Mouse (Mus musculus): Measurements from ENCODE around the gene Fryl. TPM values are rescaled to one million over a fixed set of nuclear protein-coding genes. Genes with fewer than 3 reads are reported as not detected.

Gene Fryl
- polyA plus RNA-seq, 1 experiment, result 72.3 TPM

DNA sequence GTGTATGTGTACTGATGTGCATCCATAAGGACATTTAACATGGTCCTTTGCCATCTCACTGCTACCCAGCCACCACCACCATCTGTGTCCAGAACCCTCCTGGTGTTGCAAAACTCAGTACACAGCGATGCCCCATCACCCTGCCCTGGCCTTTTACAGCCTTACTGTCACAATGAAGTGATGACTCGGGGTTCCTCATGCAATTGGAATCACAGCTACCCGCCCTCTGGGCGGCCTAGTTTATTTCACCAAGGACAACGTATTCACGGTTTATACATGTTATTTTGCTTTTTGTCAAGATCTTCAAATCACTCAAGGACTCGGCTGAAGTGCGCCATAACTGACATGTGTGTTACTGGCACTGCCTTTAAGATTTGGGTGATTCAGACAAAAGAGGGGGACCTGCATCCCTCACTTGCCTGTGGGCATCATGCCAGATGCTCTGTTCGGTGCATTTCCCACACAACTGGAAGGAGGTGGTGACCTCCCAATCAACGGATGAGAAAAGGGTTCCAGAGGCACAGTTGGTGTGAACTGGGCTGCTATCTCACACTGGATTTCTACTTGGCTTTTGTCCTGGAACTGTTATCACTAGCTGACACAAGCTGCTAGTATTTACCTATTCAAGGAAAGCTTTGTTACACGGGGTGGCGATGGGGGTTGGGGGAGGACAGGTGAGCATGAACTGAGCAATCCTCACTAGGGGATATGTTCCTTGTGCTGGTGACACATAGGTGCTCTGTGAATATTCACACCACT lies 27.9 kb downstream of the Fryl start:
- Histone ChIP-seq H3K4me3 (ENCODE audit: extremely low read depth, insufficient read depth, insufficient read length) (no peak overlapping the region), H3K27ac (ENCODE audit: insufficient read depth, low read length) (no peak overlapping the region), H3K27me3 (ENCODE audit: control insufficient read depth, insufficient read depth, low read length) (no peaks in the 10 kb centered on the region), H3K36me3 (ENCODE audit: control insufficient read depth, insufficient read depth, low read length) (no peaks in the 10 kb centered on the region), H3K4me1 (ENCODE audit: control insufficient read depth, insufficient read depth, insufficient read length) (no peaks in the 10 kb centered on the region)
- no peak for TF ChIP-seq CTCF (IDR thresholded peaks at IDR 0.05; ENCODE audit: extremely low read depth, insufficient read depth, insufficient read length, insufficient replicate concordance)
- no peak for TF ChIP-seq POLR2A (IDR thresholded peaks at IDR 0.05; ENCODE audit: low read depth, low read length)
- no peak for DNase-seq (ENCODE audit: low read depth in 1 of 2, low spot score in 2 of 2)
- WGBS, result 81% methylated on average over 12 of the region's 12 CpGs

DNA sequence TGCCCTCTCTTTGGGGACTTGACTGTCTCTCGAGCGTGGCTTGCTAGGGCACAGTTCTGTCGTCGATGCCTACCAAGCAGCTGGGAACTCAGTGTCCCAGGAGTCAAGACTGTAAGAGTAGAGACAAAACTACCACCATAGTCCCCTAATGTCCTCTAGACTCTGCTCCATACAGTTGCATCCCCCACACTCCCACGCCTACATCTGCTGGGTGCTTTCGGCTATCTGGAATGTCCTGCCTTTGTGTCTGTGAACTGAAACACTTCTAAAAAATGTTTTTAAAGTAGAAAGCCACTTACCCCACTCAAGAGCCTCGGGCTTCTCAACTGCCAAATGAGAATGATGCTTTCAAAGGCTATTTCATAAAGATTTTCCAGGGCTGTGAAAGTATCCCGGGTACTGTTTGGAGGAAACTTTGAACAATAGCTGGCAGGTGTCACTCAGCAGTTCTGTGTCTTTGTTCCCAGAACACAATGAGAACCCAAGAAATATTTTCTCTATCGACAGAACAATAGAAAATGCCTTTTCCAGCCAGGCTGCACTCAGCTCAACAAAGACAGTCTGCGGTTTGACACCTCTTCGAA lies 28.8 kb downstream of the Fryl start:
- Histone ChIP-seq H3K4me3 (ENCODE audit: extremely low read depth, insufficient read depth, insufficient read length) (no peak overlapping the region), H3K4me1 (ENCODE audit: control insufficient read depth, insufficient read depth, insufficient read length) (peaks cover 4% of the 10 kb centered on the region; the same call in 1 of the 2 replicates), H3K36me3 (ENCODE audit: control insufficient read depth, insufficient read depth, low read length) (no peaks in the 10 kb centered on the region), H3K27ac (ENCODE audit: insufficient read depth, low read length) (no peak overlapping the region), H3K27me3 (ENCODE audit: control insufficient read depth, insufficient read depth, low read length) (no peaks in the 10 kb centered on the region)
- TF ChIP-seq CTCF (IDR thresholded peaks at IDR 0.05; ENCODE audit: extremely low read depth, insufficient read depth, insufficient read length, insufficient replicate concordance), result no peak
- TF ChIP-seq POLR2A (IDR thresholded peaks at IDR 0.05; ENCODE audit: low read depth, low read length), result no peak
- DNase-seq (ENCODE audit: low read depth in 1 of 2, low spot score in 2 of 2), result no peak
- WGBS, result 66% methylated on average over 11 of the region's 11 CpGs

DNA sequence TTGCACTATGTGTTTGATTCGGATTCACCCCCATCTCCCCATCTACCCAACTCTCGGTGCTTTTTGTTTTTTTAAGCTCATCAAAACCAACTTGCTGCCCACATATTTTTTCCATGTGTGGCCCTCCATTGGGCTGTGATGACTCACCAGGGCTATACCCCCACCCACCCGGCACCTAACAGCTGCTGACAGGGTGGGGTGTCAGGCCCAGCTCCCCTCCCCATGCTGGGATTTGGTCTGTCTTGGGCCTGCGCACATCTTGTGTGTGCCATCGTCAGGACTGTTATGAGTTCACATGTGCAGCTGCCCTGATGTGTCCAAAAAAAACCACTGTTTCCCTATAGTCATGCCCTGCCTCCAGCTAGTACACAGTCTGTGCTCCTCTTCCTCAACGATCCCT lies 33.4 kb downstream of the Fryl start:
- no peaks in the 10 kb centered on the region for H3K27me3 ChIP-seq (ENCODE audit: control insufficient read depth, insufficient read depth, low read length)
- no peak overlapping the region for H3K4me3 ChIP-seq (ENCODE audit: extremely low read depth, insufficient read depth, insufficient read length)
- H3K4me1 ChIP-seq (ENCODE audit: control insufficient read depth, insufficient read depth, insufficient read length), result peaks cover 4% of the 10 kb centered on the region; the same call in 1 of the 2 replicates
- DNase-seq (ENCODE audit: low read depth in 1 of 2, low spot score in 2 of 2), result no peak
- no peaks in the 10 kb centered on the region; the same call in 1 of the 2 replicates for H3K36me3 ChIP-seq (ENCODE audit: control insufficient read depth, insufficient read depth, low read length)
- WGBS, result 75% methylated on average over 6 of the region's 6 CpGs
- no peak overlapping the region for H3K27ac ChIP-seq (ENCODE audit: insufficient read depth, low read length)
- TF ChIP-seq POLR2A (IDR thresholded peaks at IDR 0.05; ENCODE audit: low read depth, low read length), result no peak
- no peak for TF ChIP-seq CTCF (IDR thresholded peaks at IDR 0.05; ENCODE audit: extremely low read depth, insufficient read depth, insufficient read length, insufficient replicate concordance)

DNA sequence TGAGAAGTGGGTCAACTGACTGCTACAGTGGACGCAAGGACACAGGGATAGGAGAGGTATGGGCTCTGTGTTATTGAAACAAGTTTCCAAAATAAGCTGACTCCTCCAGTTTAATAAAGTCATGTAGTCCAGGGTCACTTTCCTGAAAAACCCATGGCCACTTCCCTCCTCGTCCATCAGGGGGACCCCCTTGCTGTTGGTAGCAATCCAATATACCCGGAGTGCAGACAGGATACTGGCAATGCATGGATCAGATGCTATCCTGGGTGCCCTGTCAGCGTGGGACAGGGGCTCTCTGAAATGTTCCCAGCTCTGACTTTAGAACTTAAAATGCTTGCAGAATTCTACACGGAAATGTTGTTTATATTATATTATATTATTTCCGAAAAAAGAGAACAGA lies 34.0 kb downstream of the Fryl start:
- 81% methylated on average over 6 of the region's 6 CpGs for WGBS
- Histone ChIP-seq H3K27me3 (ENCODE audit: control insufficient read depth, insufficient read depth, low read length) (no peaks in the 10 kb centered on the region), H3K4me3 (ENCODE audit: extremely low read depth, insufficient read depth, insufficient read length) (no peak overlapping the region), H3K36me3 (ENCODE audit: control insufficient read depth, insufficient read depth, low read length) (peaks cover 3% of the 10 kb centered on the region), H3K27ac (ENCODE audit: insufficient read depth, low read length) (no peak overlapping the region), H3K4me1 (ENCODE audit: control insufficient read depth, insufficient read depth, insufficient read length) (peaks cover 4% of the 10 kb centered on the region; the same call in 1 of the 2 replicates)
- no peak for TF ChIP-seq POLR2A (IDR thresholded peaks at IDR 0.05; ENCODE audit: low read depth, low read length)
- no peak for TF ChIP-seq CTCF (IDR thresholded peaks at IDR 0.05; ENCODE audit: extremely low read depth, insufficient read depth, insufficient read length, insufficient replicate concordance)
- DNase-seq (ENCODE audit: low read depth in 1 of 2, low spot score in 2 of 2), result no peak

DNA sequence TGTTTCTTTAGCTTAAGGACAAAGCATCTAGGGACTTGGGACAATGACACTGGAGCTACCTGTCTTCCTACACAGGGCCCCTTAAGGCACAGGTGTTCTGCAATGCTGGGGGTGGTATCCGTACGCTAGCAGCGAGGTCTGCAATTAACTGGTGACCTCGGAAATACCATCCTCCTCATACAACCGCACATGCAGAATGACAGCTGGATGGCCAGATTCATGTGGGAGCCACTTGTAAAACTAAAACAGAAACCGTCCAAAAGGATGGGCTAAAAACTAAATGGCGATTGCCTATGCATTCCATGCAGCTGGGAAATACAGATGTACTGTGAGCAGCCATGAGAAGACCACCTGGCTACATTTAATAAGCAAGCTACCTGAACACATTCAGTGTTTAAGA lies 34.6 kb downstream of the Fryl start:
- no peak for DNase-seq (ENCODE audit: low read depth in 1 of 2, low spot score in 2 of 2)
- no peaks in the 10 kb centered on the region for H3K27me3 ChIP-seq (ENCODE audit: control insufficient read depth, insufficient read depth, low read length)
- H3K4me3 ChIP-seq (ENCODE audit: extremely low read depth, insufficient read depth, insufficient read length), result no peak overlapping the region
- H3K36me3 ChIP-seq (ENCODE audit: control insufficient read depth, insufficient read depth, low read length), result peaks cover 3% of the 10 kb centered on the region
- WGBS, result 93% methylated on average over 7 of the region's 7 CpGs
- TF ChIP-seq CTCF (IDR thresholded peaks at IDR 0.05; ENCODE audit: extremely low read depth, insufficient read depth, insufficient read length, insufficient replicate concordance), result no peak
- TF ChIP-seq POLR2A (IDR thresholded peaks at IDR 0.05; ENCODE audit: low read depth, low read length), result no peak
- H3K4me1 ChIP-seq (ENCODE audit: control insufficient read depth, insufficient read depth, insufficient read length), result peaks cover 4% of the 10 kb centered on the region; the same call in 1 of the 2 replicates
- H3K27ac ChIP-seq (ENCODE audit: insufficient read depth, low read length), result no peak overlapping the region

DNA sequence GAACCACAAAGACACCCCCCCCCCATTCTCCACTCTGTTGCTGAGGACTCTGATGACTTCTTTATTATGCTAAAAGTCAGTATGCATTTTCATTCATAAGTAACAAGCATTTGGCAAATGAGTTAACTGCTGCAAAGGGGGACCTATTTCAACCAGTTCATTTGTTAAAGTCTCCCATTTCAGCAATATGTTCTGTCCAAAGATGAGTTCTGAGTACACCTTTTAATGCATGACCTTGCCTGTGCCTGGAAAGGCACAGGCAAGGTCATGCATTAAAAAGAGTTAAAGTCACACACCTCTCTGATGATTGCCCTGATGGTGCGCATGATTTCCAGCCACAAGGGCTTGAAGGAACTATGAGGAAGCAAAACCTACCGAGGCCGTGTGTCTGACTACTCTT lies 36.7 kb downstream of the Fryl start:
- H3K4me1 ChIP-seq (ENCODE audit: control insufficient read depth, insufficient read depth, insufficient read length), result peaks cover 4% of the 10 kb centered on the region; the same call in 1 of the 2 replicates
- WGBS, result 43% methylated on average over 3 of the region's 3 CpGs
- H3K4me3 ChIP-seq (ENCODE audit: extremely low read depth, insufficient read depth, insufficient read length), result no peak overlapping the region
- H3K36me3 ChIP-seq (ENCODE audit: control insufficient read depth, insufficient read depth, low read length), result peaks cover 5% of the 10 kb centered on the region
- H3K27me3 ChIP-seq (ENCODE audit: control insufficient read depth, insufficient read depth, low read length), result no peaks in the 10 kb centered on the region
- TF ChIP-seq POLR2A (IDR thresholded peaks at IDR 0.05; ENCODE audit: low read depth, low read length), result no peak
- no peak overlapping the region for H3K27ac ChIP-seq (ENCODE audit: insufficient read depth, low read length)
- no peak for DNase-seq (ENCODE audit: low read depth in 1 of 2, low spot score in 2 of 2)

DNA sequence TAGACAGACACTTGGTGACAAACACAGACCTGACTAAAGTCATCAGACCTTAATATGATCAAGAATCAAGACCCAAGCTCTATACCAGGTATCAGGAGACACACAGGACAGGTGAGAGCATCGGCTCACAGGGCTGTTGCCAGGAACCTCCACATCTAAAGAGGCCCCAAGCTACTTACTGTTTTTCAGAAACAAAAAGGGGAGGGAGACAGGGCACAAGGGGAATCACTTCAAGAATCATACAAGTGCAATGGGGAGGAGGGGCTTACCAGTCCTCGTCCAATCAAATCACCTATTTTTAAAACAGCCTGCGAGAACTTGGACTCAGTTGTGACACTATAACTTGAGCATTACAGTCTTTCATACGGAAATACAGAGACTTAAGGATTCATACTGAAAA lies 38.4 kb downstream of the Fryl start:
- TF ChIP-seq POLR2A (IDR thresholded peaks at IDR 0.05; ENCODE audit: low read depth, low read length), result no peak
- no peak for TF ChIP-seq CTCF (IDR thresholded peaks at IDR 0.05; ENCODE audit: extremely low read depth, insufficient read depth, insufficient read length, insufficient replicate concordance)
- Histone ChIP-seq H3K27me3 (ENCODE audit: control insufficient read depth, insufficient read depth, low read length) (no peaks in the 10 kb centered on the region), H3K27ac (ENCODE audit: insufficient read depth, low read length) (no peak overlapping the region), H3K36me3 (ENCODE audit: control insufficient read depth, insufficient read depth, low read length) (peaks cover 5% of the 10 kb centered on the region), H3K4me1 (ENCODE audit: control insufficient read depth, insufficient read depth, insufficient read length) (peaks cover under 1% of the 10 kb centered on the region; the same call in 1 of the 2 replicates), H3K4me3 (ENCODE audit: extremely low read depth, insufficient read depth, insufficient read length) (no peak overlapping the region)
- DNase-seq (ENCODE audit: low read depth in 1 of 2, low spot score in 2 of 2), result no peak
- 94% methylated on average over 4 of the region's 4 CpGs for WGBS

Measured in spleen, adult 2 months (tissue).